Mouse (Mus musculus) megakaryocyte, embryonic 14.5 days (primary cell): Measurements from ENCODE around the gene Cfap73.

Source experiments
- FLI1 ChIP-seq: IDR thresholded peaks from 2 replicates; pipeline ENCODE4 v1.6.1; 2012; ENCODE audit warnings: low read length, inconsistent platforms, mixed read lengths
- GATA1 ChIP-seq: IDR thresholded peaks from 3 replicates; pipeline ENCODE4 v1.6.1; 2012; ENCODE audit warnings: mixed read lengths, low read length, inconsistent platforms, borderline replicate concordance

GRCm38 (mm10) chr5:120610906-120611305 lies 23.1 kb downstream of the Cfap73 start:
- no peak for TF ChIP-seq GATA1
- no peak for TF ChIP-seq FLI1
